Mouse (Mus musculus): ENCODE data around the gene Hnrnpul1. TPM values are rescaled to one million over a fixed set of nuclear protein-coding genes. Genes with fewer than 3 reads are reported as not detected.

Gene Hnrnpul1
- total RNA-seq (2014; rRNA removed) (117 and 126 TPM in 2 replicates), polyA plus RNA-seq (2015; fragmentation: Nextera tagmentation; extraction: Ambion mirVana) (41.8 and 47.8 TPM in 2 replicates)

DNA sequence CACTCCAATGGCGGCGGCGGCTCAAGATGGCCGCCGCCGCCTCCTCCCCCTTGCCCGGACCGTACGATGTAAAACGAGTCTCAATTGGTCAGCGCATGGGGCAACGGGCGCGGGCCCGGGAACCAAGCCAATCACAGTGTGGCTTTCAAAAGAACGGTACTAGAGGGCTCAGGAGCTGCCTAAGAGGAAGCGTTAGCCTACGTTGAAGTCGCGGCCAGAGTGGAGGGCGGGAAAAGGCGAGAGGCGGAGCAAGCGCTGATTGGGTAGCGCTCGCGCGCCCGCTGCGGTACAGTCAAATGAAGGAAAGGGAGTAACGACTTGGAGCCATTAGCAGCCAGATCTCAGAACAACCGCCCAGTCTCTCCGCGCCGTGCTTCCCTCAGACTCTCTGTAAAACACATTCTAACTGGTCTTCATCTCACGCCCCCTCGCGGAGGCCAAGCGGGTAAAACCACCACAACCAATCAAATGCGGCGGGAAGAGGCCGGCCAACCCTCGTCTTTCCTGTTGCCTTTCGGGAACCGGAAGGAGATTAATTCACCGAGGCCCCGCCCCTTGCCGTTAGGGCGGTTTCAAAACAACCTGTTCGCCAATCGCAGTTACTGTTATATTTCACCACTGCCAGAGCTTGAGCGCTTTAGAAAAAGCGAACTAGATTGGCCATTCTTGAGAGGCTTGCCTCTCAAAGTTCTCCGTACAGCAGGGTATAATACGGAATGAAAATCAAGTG is at the start of gene Hnrnpul1:
Hnrnpul1 (minus strand) TSS at position 20 of the 730 bp plus-strand sequence.
- Histone ChIP-seq H3K27ac (ENCODE audit: low read depth, low read length) (peak within 1 kb of the TSS; percentile 96), H3K27me3 (ENCODE audit: insufficient read depth, low read length) (no peaks in the 10 kb centered on the region), H3K4me3 (ENCODE audit: low read depth, low read length) (peak within 1 kb of the TSS; percentile 98), H3K4me2 (ENCODE audit: low read depth, low read length, poor library complexity, severe bottlenecking) (peak within 1 kb of the TSS; percentile 70), H3K36me3 (ENCODE audit: insufficient read depth, low read length) (peaks cover 8% of the 10 kb centered on the region), H3K4me1 (ENCODE audit: insufficient read depth, low read length) (peaks cover 8% of the 10 kb centered on the region), H3K9ac (replicated peaks; ENCODE audit: low read length, poor library complexity, severe bottlenecking) (peak within 1 kb of the TSS; percentile 95), H3K9me3 (ENCODE audit: low read length) (no peaks in the 10 kb centered on the region)
- DNase-seq (ENCODE audit: low spot score) (peak; percentile 99), ATAC-seq (ENCODE audit: low FRiP score) (peak; percentile 94)
- WGBS = under 1% methylated on average over 55 of the region's 55 CpGs
- peak; percentile 72 for TF ChIP-seq CTCF (IDR thresholded peaks at IDR 0.05)

GRCm38 (mm10) chr7:25803460-25803859 is 48.9 kb upstream of the Hnrnpul1 start:
- no peak for ATAC-seq (ENCODE audit: low FRiP score)
- Histone ChIP-seq H3K4me2 (ENCODE audit: low read depth, low read length, poor library complexity, severe bottlenecking) (no peak overlapping the region), H3K27ac (ENCODE audit: low read depth, low read length) (no peak overlapping the region), H3K4me1 (ENCODE audit: insufficient read depth, low read length) (0 out of 2 replicates have a peak, but pooled peaks cover 2% of the 10 kb centered on the region), H3K4me3 (ENCODE audit: low read depth, low read length) (no peak overlapping the region), H3K36me3 (ENCODE audit: insufficient read depth, low read length) (no peaks in the 10 kb centered on the region), H3K9me3 (ENCODE audit: low read length) (no peaks in the 10 kb centered on the region), H3K27me3 (ENCODE audit: insufficient read depth, low read length) (no peaks in the 10 kb centered on the region), H3K9ac (replicated peaks; ENCODE audit: low read length, poor library complexity, severe bottlenecking) (no peak overlapping the region)
- TF ChIP-seq CTCF (IDR thresholded peaks at IDR 0.05) = no peak
- 85% methylated on average over 13 of the region's 13 CpGs for WGBS
- no peak for DNase-seq (ENCODE audit: low spot score)

DNA sequence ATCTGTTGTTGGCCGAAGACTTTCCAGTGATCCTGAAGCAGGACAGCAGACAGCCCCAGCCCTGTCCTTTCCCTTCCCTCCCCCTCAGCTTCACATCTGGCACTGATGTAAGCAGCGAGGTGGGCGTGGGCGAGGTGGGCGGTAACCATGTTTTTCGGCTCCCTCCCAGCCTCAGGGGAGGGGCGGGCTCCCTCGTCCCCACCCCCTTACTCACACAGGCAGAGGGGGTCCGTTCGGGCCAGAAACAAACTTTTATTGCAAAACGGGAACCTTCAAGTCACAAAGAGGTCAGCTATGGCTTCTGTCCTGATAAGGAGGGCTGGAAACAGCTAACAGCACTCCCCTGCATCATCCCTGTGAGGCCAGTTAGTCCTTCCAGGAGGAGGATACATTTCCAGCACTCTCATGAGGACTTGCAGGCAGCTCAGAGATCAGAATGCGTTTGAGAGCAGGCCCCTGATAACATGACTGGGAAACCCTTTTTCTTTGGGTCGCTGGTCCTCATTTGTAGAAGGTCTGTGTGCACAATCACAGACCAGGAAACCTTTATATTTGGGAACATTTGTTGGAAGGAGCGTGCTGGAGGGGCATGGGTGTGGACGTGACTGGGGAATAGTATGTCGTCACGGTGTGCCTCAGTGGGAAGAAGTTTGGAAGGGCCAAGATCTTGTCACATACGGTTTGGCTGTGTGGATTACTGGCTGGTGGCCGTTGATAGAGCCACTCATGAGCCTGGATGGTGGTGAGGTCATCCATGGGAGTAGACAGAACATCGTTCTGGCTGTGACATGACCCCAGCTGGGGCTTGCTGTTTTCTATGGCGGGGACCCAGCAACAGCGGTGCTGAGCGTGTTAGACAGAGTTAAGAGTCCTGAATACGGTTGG is 47.9 kb upstream of the Hnrnpul1 start:
- Histone ChIP-seq H3K27ac (ENCODE audit: low read depth, low read length) (no peak overlapping the region), H3K4me3 (ENCODE audit: low read depth, low read length) (no peak overlapping the region), H3K9ac (replicated peaks; ENCODE audit: low read length, poor library complexity, severe bottlenecking) (no peak overlapping the region), H3K4me1 (ENCODE audit: insufficient read depth, low read length) (0 out of 2 replicates have a peak, but pooled peaks cover 2% of the 10 kb centered on the region), H3K27me3 (ENCODE audit: insufficient read depth, low read length) (no peaks in the 10 kb centered on the region), H3K9me3 (ENCODE audit: low read length) (no peaks in the 10 kb centered on the region), H3K36me3 (ENCODE audit: insufficient read depth, low read length) (no peaks in the 10 kb centered on the region), H3K4me2 (ENCODE audit: low read depth, low read length, poor library complexity, severe bottlenecking) (no peak overlapping the region)
- no peak for ATAC-seq (ENCODE audit: low FRiP score)
- no peak for TF ChIP-seq CTCF (IDR thresholded peaks at IDR 0.05)
- no peak for DNase-seq (ENCODE audit: low spot score)
- 38% methylated on average over 24 of the region's 24 CpGs for WGBS

GRCm38 (mm10) chr7:25801031-25801430 is 46.5 kb upstream of the Hnrnpul1 start:
- H3K27me3 ChIP-seq (ENCODE audit: insufficient read depth, low read length) = no peaks in the 10 kb centered on the region

GRCm38 (mm10) chr7:25799369-25799768 is 44.8 kb upstream of the Hnrnpul1 start:
- no peaks in the 10 kb centered on the region for H3K36me3 ChIP-seq (ENCODE audit: insufficient read depth, low read length)
- no peaks in the 10 kb centered on the region for H3K27me3 ChIP-seq (ENCODE audit: insufficient read depth, low read length)
- DNase-seq (ENCODE audit: low spot score) (no peak), ATAC-seq (ENCODE audit: low FRiP score) (no peak)
- 88% methylated on average over 1 of the region's 1 CpGs for WGBS
- H3K4me3 ChIP-seq (ENCODE audit: low read depth, low read length) = no peak overlapping the region
- H3K4me2 ChIP-seq (ENCODE audit: low read depth, low read length, poor library complexity, severe bottlenecking) = no peak overlapping the region
- H3K9ac ChIP-seq (replicated peaks; ENCODE audit: low read length, poor library complexity, severe bottlenecking) = no peak overlapping the region
- H3K9me3 ChIP-seq (ENCODE audit: low read length) = no peaks in the 10 kb centered on the region
- H3K4me1 ChIP-seq (ENCODE audit: insufficient read depth, low read length) = no peaks in the 10 kb centered on the region
- no peak for TF ChIP-seq CTCF (IDR thresholded peaks at IDR 0.05)
- H3K27ac ChIP-seq (ENCODE audit: low read depth, low read length) = no peak overlapping the region

More at GRCm38 (mm10) chr7:25801031-25801430, 46.5 kb upstream of the Hnrnpul1 start:
- ATAC-seq (ENCODE audit: low FRiP score) (no peak), DNase-seq (ENCODE audit: low spot score) (no peak)
- no peak overlapping the region for H3K27ac ChIP-seq (ENCODE audit: low read depth, low read length)
- H3K4me3 ChIP-seq (ENCODE audit: low read depth, low read length) = no peak overlapping the region
- no peak overlapping the region for H3K4me2 ChIP-seq (ENCODE audit: low read depth, low read length, poor library complexity, severe bottlenecking)
- TF ChIP-seq CTCF (IDR thresholded peaks at IDR 0.05) = no peak
- WGBS = 92% methylated on average over 6 of the region's 6 CpGs
- H3K36me3 ChIP-seq (ENCODE audit: insufficient read depth, low read length) = no peaks in the 10 kb centered on the region
- no peak overlapping the region for H3K9ac ChIP-seq (replicated peaks; ENCODE audit: low read length, poor library complexity, severe bottlenecking)
- H3K4me1 ChIP-seq (ENCODE audit: insufficient read depth, low read length) = 0 out of 2 replicates have a peak, but pooled peaks cover 2% of the 10 kb centered on the region
- no peaks in the 10 kb centered on the region for H3K9me3 ChIP-seq (ENCODE audit: low read length)
